Mouse (Mus musculus): Measurements from ENCODE around the gene Ankrd36.

The Ankrd36 gene

DNA sequence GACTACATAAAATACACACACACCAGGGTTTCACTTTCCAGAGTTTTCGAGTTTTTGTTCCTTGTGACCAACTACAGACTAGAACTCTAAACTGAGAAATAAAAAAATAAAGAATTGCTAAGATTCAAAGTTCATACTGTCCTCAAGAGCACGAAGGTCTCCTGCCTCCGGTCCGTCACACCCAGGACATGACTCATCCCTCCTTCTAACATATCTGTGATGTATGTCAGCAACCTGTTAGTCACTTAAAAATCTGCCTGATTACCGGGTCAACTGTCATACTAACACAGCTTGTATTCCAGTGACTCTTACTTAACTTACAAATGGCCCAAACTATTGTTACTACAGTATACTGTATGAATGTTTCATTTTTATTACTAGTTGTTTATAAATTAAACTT lies 167.7 kb downstream of the Ankrd36 start:
- CTCF ChIA-PET = no interaction called here
